Mouse (Mus musculus): ENCODE results near the gene Cdcp2. TPM values are rescaled to one million over a fixed set of nuclear protein-coding genes. Genes with fewer than 3 reads are reported as not detected.
"Not testable (repeated sequence)": the region's sequence is repeated elsewhere in the genome, so short reads cannot be mapped to it uniquely, and the experiment has no call there.

The Cdcp2 gene
- total RNA-seq, 1 experiment = 0.09 TPM

DNA sequence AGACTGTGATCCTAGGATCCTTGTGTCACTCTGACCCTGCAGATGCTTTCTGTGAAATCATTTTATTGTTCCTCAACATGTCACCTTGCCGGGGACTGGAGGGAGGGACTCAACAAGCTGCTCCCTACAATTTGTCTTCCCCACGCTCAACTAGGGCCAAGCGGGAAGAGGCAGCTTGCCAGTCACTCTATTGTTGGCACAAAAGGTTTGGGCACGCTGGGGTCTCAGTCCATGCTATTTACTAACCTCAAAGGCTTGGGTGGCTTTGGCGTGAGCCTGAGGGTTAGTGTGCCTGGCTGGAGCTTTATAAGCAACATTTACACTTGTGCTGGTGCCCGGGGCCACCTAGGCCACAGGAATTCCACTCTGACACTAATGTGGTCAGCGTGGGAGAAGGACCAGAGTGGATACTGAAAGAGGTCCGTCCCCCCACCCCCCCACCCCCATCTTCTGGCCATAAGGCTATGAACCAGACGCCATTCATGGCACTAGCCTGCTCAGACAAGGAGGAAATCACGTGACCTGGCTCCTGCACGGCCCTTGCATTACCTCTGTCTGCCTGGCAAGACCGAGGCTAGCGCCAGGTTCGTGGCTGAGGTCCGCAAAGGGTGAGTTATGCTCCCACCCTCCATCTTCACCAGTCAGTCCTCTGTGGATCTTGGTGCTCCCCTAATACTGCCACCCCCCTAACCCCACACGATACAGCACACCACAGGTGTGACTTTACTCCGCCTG, 2.3 kb downstream of the Cdcp2 start:
- no peaks in the 10 kb centered on the region for H3K9me3 ChIP-seq (ENCODE audit: control insufficient read depth, insufficient read depth, low read depth, low read length)
- no peak overlapping the region for H3K27ac ChIP-seq (ENCODE audit: insufficient read depth, low read depth, low read length, poor library complexity, severe bottlenecking)
- no peak overlapping the region for H3K9ac ChIP-seq (ENCODE audit: insufficient read depth, low read depth, low read length, poor library complexity, severe bottlenecking)
- H3K4me3 ChIP-seq (ENCODE audit: insufficient read depth in 1 of 2, low read depth in 1 of 2, low read length in 2 of 2, poor library complexity in 1 of 2, severe bottlenecking in 1 of 2) = no peak overlapping the region
- peaks cover 1 to 14% of the 10 kb centered on the region in 2 experiments; a peak in 3 of 4 replicates for H3K4me1 ChIP-seq (ENCODE audit: control insufficient read depth in 2 of 2, insufficient read depth in 2 of 2, low read length in 2 of 2, poor library complexity in 1 of 2)
- TF ChIP-seq CHD2 (IDR thresholded peaks at IDR 0.05; ENCODE audit: low read depth, low read length) (no peak), ZC3H11A (IDR thresholded peaks at IDR 0.05; ENCODE audit: borderline replicate concordance, low read depth, low read length) (no peak), ZNF384 (IDR thresholded peaks at IDR 0.05; ENCODE audit: low read depth, low read length) (no peak), HCFC1 (IDR thresholded peaks at IDR 0.05; ENCODE audit: borderline replicate concordance, insufficient read depth, low read length) (no peak), MAFK (IDR thresholded peaks at IDR 0.05; ENCODE audit: insufficient read depth, low read depth, low read length) (no peak)
- no peaks in the 10 kb centered on the region for H3K36me3 ChIP-seq (ENCODE audit: control insufficient read depth, insufficient read depth, low read length, poor library complexity, severe bottlenecking)
- in situ Hi-C loops (cut with MboI; ENCODE audit: low sequenced_read_pairs in 2 of 2, unreplicated experiment in 2 of 2) = no loop called here
- no peak for DNase-seq (ENCODE audit: low read depth, low spot score)

DNA sequence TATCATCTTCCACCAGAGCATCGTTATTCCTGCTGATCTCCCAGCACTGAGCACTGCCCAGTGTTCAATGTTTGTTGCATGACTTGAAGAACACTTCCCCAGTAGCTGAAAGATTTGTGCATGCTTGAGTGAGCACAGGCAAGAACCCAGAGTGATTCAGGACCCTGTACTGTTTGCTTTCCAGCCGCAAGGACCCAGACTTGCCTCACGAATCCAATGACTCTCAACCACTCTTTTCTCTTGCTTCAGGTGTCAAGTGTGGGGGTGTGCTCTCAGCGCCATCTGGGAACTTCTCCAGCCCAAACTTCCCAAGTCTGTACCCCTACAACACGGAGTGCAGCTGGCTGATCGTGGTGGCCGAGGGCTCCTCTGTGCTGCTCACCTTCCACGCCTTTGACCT, 5.5 kb downstream of the Cdcp2 start:
- Histone ChIP-seq H3K9ac (ENCODE audit: insufficient read depth, low read depth, low read length, poor library complexity, severe bottlenecking) (no peak overlapping the region), H3K27ac (ENCODE audit: insufficient read depth, low read depth, low read length, poor library complexity, severe bottlenecking) (no peak overlapping the region), H3K9me3 (ENCODE audit: control insufficient read depth, insufficient read depth, low read depth, low read length) (no peaks in the 10 kb centered on the region), H3K4me1 (ENCODE audit: control insufficient read depth in 2 of 2, insufficient read depth in 2 of 2, low read length in 2 of 2, poor library complexity in 1 of 2) (peaks cover 1 to 5% of the 10 kb centered on the region in 2 experiments; a peak in 1 of 4 replicates), H3K36me3 (ENCODE audit: control insufficient read depth, insufficient read depth, low read length, poor library complexity, severe bottlenecking) (no peaks in the 10 kb centered on the region), H3K4me3 (ENCODE audit: insufficient read depth in 1 of 2, low read depth in 1 of 2, low read length in 2 of 2, poor library complexity in 1 of 2, severe bottlenecking in 1 of 2) (no peak overlapping the region)
- in situ Hi-C loops (cut with MboI; ENCODE audit: low sequenced_read_pairs in 2 of 2, unreplicated experiment in 2 of 2) = no loop called here
- no peak for DNase-seq (ENCODE audit: low read depth, low spot score)
- TF ChIP-seq MAFK (IDR thresholded peaks at IDR 0.05; ENCODE audit: insufficient read depth, low read depth, low read length) = no peak
- no peak for TF ChIP-seq ZC3H11A (IDR thresholded peaks at IDR 0.05; ENCODE audit: borderline replicate concordance, low read depth, low read length)
- no peak for TF ChIP-seq HCFC1 (IDR thresholded peaks at IDR 0.05; ENCODE audit: borderline replicate concordance, insufficient read depth, low read length)
- TF ChIP-seq CHD2 (IDR thresholded peaks at IDR 0.05; ENCODE audit: low read depth, low read length) = no peak
- TF ChIP-seq ZNF384 (IDR thresholded peaks at IDR 0.05; ENCODE audit: low read depth, low read length) = no peak

DNA sequence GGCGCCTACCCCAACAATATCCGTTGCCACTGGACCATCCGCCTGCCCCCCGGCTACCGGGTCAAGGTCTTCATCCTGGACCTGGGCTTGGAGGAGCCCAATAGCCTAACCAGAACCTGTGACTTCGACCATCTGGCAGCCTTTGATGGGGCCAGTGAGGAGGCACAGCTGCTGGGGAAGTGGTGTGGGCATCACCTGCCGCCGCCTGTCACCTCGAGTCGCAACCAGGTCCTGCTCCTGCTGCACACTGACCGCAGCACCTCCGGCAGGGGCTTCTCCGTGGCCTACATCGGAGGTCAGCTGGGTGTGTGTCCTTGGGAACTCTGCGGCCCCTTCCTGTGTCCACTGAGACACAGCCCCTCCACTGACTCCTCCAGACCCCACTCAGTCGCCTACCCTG, 10.1 kb downstream of the Cdcp2 start:
- Histone ChIP-seq H3K4me1 (ENCODE audit: control insufficient read depth in 2 of 2, insufficient read depth in 2 of 2, low read length in 2 of 2, poor library complexity in 1 of 2) (peaks cover 0 to 8% of the 10 kb centered on the region in 2 experiments; a peak in 1 of 4 replicates), H3K9ac (ENCODE audit: insufficient read depth, low read depth, low read length, poor library complexity, severe bottlenecking) (no peak overlapping the region), H3K9me3 (ENCODE audit: control insufficient read depth, insufficient read depth, low read depth, low read length) (no peaks in the 10 kb centered on the region), H3K4me3 (ENCODE audit: insufficient read depth in 1 of 2, low read depth in 1 of 2, low read length in 2 of 2, poor library complexity in 1 of 2, severe bottlenecking in 1 of 2) (no peak overlapping the region), H3K36me3 (ENCODE audit: control insufficient read depth, insufficient read depth, low read length, poor library complexity, severe bottlenecking) (no peaks in the 10 kb centered on the region), H3K27ac (ENCODE audit: insufficient read depth, low read depth, low read length, poor library complexity, severe bottlenecking) (no peak overlapping the region)
- in situ Hi-C loops (cut with MboI; ENCODE audit: low sequenced_read_pairs in 2 of 2, unreplicated experiment in 2 of 2) = no loop called here
- TF ChIP-seq ZNF384 (IDR thresholded peaks at IDR 0.05; ENCODE audit: low read depth, low read length) (no peak), HCFC1 (IDR thresholded peaks at IDR 0.05; ENCODE audit: borderline replicate concordance, insufficient read depth, low read length) (no peak), CHD2 (IDR thresholded peaks at IDR 0.05; ENCODE audit: low read depth, low read length) (no peak), ZC3H11A (IDR thresholded peaks at IDR 0.05; ENCODE audit: borderline replicate concordance, low read depth, low read length) (no peak), MAFK (IDR thresholded peaks at IDR 0.05; ENCODE audit: insufficient read depth, low read depth, low read length) (no peak)
- no peak for DNase-seq (ENCODE audit: low read depth, low spot score)

DNA sequence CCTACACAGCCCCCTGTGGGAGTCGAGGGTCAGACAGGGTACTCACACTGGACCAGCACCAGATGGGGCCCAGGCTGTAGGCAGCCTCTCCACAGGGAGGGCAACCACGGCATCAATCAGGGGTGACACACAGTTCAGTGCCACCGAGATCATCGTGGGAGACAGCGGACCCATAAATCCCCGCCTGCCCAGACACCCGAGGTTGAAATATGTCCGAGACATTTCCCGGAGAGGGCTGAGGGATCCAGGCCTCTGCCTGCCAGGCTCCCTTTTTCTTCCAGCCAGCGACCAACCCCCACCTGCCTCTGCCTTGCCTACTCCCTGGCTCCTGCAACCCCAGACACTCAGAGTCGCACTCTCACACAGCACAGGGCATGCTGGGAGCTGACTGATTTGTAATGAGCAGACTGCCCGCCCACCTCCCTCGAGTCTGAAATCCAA, 11.6 kb downstream of the Cdcp2 start:
- Histone ChIP-seq H3K36me3 (ENCODE audit: control insufficient read depth, insufficient read depth, low read length, poor library complexity, severe bottlenecking) (no peaks in the 10 kb centered on the region), H3K4me3 (ENCODE audit: insufficient read depth in 1 of 2, low read depth in 1 of 2, low read length in 2 of 2, poor library complexity in 1 of 2, severe bottlenecking in 1 of 2) (peak overlapping the region; percentile 6 to 54; a peak in 3 of 4 replicates), H3K9me3 (ENCODE audit: control insufficient read depth, insufficient read depth, low read depth, low read length) (no peaks in the 10 kb centered on the region), H3K27ac (ENCODE audit: insufficient read depth, low read depth, low read length, poor library complexity, severe bottlenecking) (no peak overlapping the region), H3K4me1 (ENCODE audit: control insufficient read depth in 2 of 2, insufficient read depth in 2 of 2, low read length in 2 of 2, poor library complexity in 1 of 2) (peaks cover 0 to 8% of the 10 kb centered on the region in 2 experiments; a peak in 1 of 4 replicates), H3K9ac (ENCODE audit: insufficient read depth, low read depth, low read length, poor library complexity, severe bottlenecking) (peak overlapping the region; percentile 43)
- DNase-seq (ENCODE audit: low read depth, low spot score) = no peak
- in situ Hi-C loops (cut with MboI; ENCODE audit: low sequenced_read_pairs in 2 of 2, unreplicated experiment in 2 of 2) = no loop called here
- no peak for TF ChIP-seq MAFK (IDR thresholded peaks at IDR 0.05; ENCODE audit: insufficient read depth, low read depth, low read length)
- no peak for TF ChIP-seq ZC3H11A (IDR thresholded peaks at IDR 0.05; ENCODE audit: borderline replicate concordance, low read depth, low read length)
- TF ChIP-seq ZNF384 (IDR thresholded peaks at IDR 0.05; ENCODE audit: low read depth, low read length) = no peak
- TF ChIP-seq CHD2 (IDR thresholded peaks at IDR 0.05; ENCODE audit: low read depth, low read length) = no peak
- TF ChIP-seq HCFC1 (IDR thresholded peaks at IDR 0.05; ENCODE audit: borderline replicate concordance, insufficient read depth, low read length) = no peak

DNA sequence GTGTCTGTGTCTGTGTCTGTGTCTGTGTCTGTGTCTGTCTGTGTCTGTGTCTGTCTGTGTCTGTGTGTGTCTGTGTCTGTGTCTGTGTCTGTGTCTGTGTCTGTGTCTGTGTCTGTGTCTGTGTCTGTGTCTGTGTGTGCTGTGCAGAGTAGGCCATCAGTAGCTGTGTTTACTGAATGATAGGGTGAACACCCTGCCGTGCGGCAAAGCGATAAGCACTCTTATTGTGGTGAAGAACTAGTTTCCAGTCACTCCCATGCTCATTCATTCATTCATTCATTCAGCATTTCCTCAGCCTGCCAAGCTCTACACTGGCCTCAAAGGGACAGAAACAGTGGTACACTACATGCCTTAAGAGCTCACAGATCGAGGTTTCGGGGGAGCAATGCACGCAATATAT, 12.5 kb downstream of the Cdcp2 start:
- H3K36me3 ChIP-seq (ENCODE audit: control insufficient read depth, insufficient read depth, low read length, poor library complexity, severe bottlenecking); H3K9ac ChIP-seq (ENCODE audit: insufficient read depth, low read depth, low read length, poor library complexity, severe bottlenecking); H3K4me3 ChIP-seq (ENCODE audit: insufficient read depth in 1 of 2, low read depth in 1 of 2, low read length in 2 of 2, poor library complexity in 1 of 2, severe bottlenecking in 1 of 2); H3K27ac ChIP-seq (ENCODE audit: insufficient read depth, low read depth, low read length, poor library complexity, severe bottlenecking); in situ Hi-C loops (cut with MboI; ENCODE audit: low sequenced_read_pairs in 2 of 2, unreplicated experiment in 2 of 2); DNase-seq (ENCODE audit: low read depth, low spot score); H3K4me1 ChIP-seq (ENCODE audit: control insufficient read depth in 2 of 2, insufficient read depth in 2 of 2, low read length in 2 of 2, poor library complexity in 1 of 2); H3K9me3 ChIP-seq (ENCODE audit: control insufficient read depth, insufficient read depth, low read depth, low read length): not testable (repeated sequence)

Measured in ES-E14 (cell line).